In the genomic region with DNA sequence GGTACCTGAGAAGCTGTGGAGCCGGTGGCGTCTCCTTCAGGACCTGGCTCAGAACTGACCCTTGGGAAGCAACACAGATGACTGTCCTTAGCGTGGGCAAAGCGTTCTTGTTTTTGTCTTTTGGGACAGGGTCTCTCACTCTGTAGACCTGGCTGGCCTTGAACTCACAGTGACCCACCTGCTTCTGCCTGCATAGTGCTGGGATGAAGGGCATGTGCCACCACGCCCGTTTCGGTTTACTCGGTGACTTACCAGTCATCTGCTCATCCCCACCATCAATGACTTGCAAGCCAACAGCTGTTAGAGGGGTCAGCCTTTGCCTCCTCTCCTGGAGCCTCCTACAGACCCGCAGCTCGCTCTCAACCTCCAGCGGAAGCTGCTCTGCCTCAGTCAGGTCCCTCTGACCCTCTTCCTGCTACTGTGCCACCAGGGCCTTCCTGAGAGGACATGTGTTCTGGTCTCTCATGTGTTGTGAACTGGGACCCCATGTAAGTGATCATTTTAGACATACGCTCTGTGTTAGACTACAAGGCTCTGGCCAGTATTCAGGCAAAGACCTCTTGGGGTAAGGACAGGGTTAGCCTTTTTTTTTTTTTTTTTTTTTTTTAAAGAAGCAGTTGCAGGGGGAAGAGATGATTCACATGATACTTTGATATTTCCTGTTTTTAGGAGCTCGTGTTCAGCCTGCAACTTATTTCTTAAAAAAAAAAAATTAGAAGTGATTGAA, we compare ENCODE assay signal across 12 mouse cellular contexts.
DNase-seq lines count a peak whose midpoint lies in the region; ATAC-seq and TF ChIP-seq lines count a peak whose summit lies in the region.
"Had no signal": no experiment of that assay in that cellular context is flagged by ENCODE, and none has a peak within 500 bp of the region (broad histone marks: within the 10 kb centered on the region; RNA-seq: fewer than 3 reads in every experiment).

No protein-coding gene starts in this region.

- TF ChIP-seq EP300 in stomach, postnatal 0 days (optimal IDR thresholded peaks at IDR 0.05), result no peak

- H3K9me3 ChIP-seq in hindbrain, embryonic 13.5 days, result no peaks in the 10 kb centered on the region
- H3K9me3 ChIP-seq in hindbrain, embryonic 12.5 days (replicated peaks), result no peaks in the 10 kb centered on the region
- no peaks in the 10 kb centered on the region for H3K9me3 ChIP-seq in midbrain, embryonic 15.5 days
- H3K9me3 ChIP-seq in midbrain, embryonic 14.5 days (ENCODE audit: control insufficient read depth, low read length), result no peaks in the 10 kb centered on the region
- no peaks in the 10 kb centered on the region for H3K9me3 ChIP-seq in stomach, postnatal 0 days (ENCODE audit: control insufficient read depth, low read length)
- H3K9me3 ChIP-seq: embryonic facial prominence, embryonic 15.5 days; limb, embryonic 15.5 days; lung, embryonic 15.5 days had no signal

- no peak for ATAC-seq in hindbrain, embryonic 13.5 days (ENCODE audit: low FRiP score)
- no peak for ATAC-seq in hindbrain, embryonic 12.5 days (ENCODE audit: low FRiP score)
- ATAC-seq in midbrain, embryonic 15.5 days (replicated peaks), result no peak
- no peak for ATAC-seq in midbrain, embryonic 14.5 days (ENCODE audit: low FRiP score, low TSS enrichment)
- ATAC-seq in stomach, postnatal 0 days (ENCODE audit: low FRiP score, low TSS enrichment), result no peak
- ATAC-seq: activated CD4-positive, CD25-positive, alpha-beta regulatory T cell, adult 4 months; intestine, embryonic 16.5 days had no signal

- no peak for DNase-seq in midbrain, embryonic 14.5 days
- DNase-seq in stomach, postnatal 0 days (ENCODE audit: low spot score), result no peak
- DNase-seq in frontal cortex, adult 2 months (ENCODE audit: extremely low spot score in 1 of 2, low spot score in 1 of 2), result no peak

- no peak overlapping the region for H3K27ac ChIP-seq in hindbrain, embryonic 13.5 days
- H3K27ac ChIP-seq in hindbrain, embryonic 12.5 days, result no peak overlapping the region
- H3K27ac ChIP-seq in midbrain, embryonic 15.5 days, result no peak overlapping the region
- H3K27ac ChIP-seq in midbrain, embryonic 14.5 days (replicated peaks; ENCODE audit: low read depth, low read length), result no peak overlapping the region
- peak overlapping the region; percentile 12; the same call in 1 of the 2 replicates for H3K27ac ChIP-seq in embryonic fibroblast, embryonic 13.5 days (ENCODE audit: insufficient read depth, low read length)
- H3K27ac ChIP-seq in stomach, postnatal 0 days (replicated peaks), result 0 out of 2 replicates have a peak overlapping the region, but pooled peaks have one; percentile 4
- H3K27ac ChIP-seq: limb, embryonic 15.5 days; lung, embryonic 15.5 days had no signal

- no peak for TF ChIP-seq POLR2A in embryonic fibroblast, embryonic 13.5 days (IDR thresholded peaks at IDR 0.05; ENCODE audit: low read depth, low read length)

- H3K4me3 ChIP-seq in hindbrain, embryonic 13.5 days, result no peak overlapping the region
- H3K4me3 ChIP-seq in hindbrain, embryonic 12.5 days, result no peak overlapping the region
- H3K4me3 ChIP-seq in midbrain, embryonic 15.5 days, result no peak overlapping the region
- H3K4me3 ChIP-seq in midbrain, embryonic 14.5 days (replicated peaks; ENCODE audit: low read depth, low read length), result no peak overlapping the region
- H3K4me3 ChIP-seq in embryonic fibroblast, embryonic 13.5 days (ENCODE audit: insufficient read depth, low read length), result no peak overlapping the region
- no peak overlapping the region for H3K4me3 ChIP-seq in stomach, postnatal 0 days (ENCODE audit: low read depth, low read length)
- H3K4me3 ChIP-seq: embryonic facial prominence, embryonic 15.5 days; limb, embryonic 15.5 days; lung, embryonic 15.5 days had no signal

- no peaks in the 10 kb centered on the region for H3K36me3 ChIP-seq in hindbrain, embryonic 13.5 days
- no peaks in the 10 kb centered on the region for H3K36me3 ChIP-seq in hindbrain, embryonic 12.5 days
- H3K36me3 ChIP-seq in midbrain, embryonic 15.5 days (replicated peaks), result no peaks in the 10 kb centered on the region
- H3K36me3 ChIP-seq in midbrain, embryonic 14.5 days (ENCODE audit: control insufficient read depth, insufficient read depth, low read length), result no peaks in the 10 kb centered on the region
- H3K36me3 ChIP-seq in stomach, postnatal 0 days (ENCODE audit: control insufficient read depth, insufficient read depth, low read length), result no peaks in the 10 kb centered on the region
- H3K36me3 ChIP-seq: embryonic facial prominence, embryonic 15.5 days; limb, embryonic 15.5 days; lung, embryonic 15.5 days had no signal

- H3K27me3 ChIP-seq in hindbrain, embryonic 13.5 days, result peaks cover 24% of the 10 kb centered on the region
- peaks cover 25% of the 10 kb centered on the region for H3K27me3 ChIP-seq in hindbrain, embryonic 12.5 days
- H3K27me3 ChIP-seq in midbrain, embryonic 15.5 days (replicated peaks), result peaks cover 14% of the 10 kb centered on the region; the same call in 1 of the 2 replicates
- H3K27me3 ChIP-seq in midbrain, embryonic 14.5 days (ENCODE audit: control insufficient read depth, insufficient read depth, low read length), result peaks cover 17% of the 10 kb centered on the region; the same call in 1 of the 2 replicates
- no peaks in the 10 kb centered on the region for H3K27me3 ChIP-seq in stomach, postnatal 0 days (ENCODE audit: control insufficient read depth, insufficient read depth, low read length)

- TF ChIP-seq CTCF in embryonic fibroblast, embryonic 13.5 days (IDR thresholded peaks at IDR 0.05; ENCODE audit: borderline replicate concordance, insufficient read depth, low read length), result no peak
- no peak for TF ChIP-seq CTCF in stomach, postnatal 0 days (IDR thresholded peaks at IDR 0.05; ENCODE audit: low read depth)

- peaks cover 60% of the 10 kb centered on the region for H3K4me1 ChIP-seq in hindbrain, embryonic 13.5 days (replicated peaks)
- peaks cover 40% of the 10 kb centered on the region for H3K4me1 ChIP-seq in hindbrain, embryonic 12.5 days
- peaks cover 42% of the 10 kb centered on the region for H3K4me1 ChIP-seq in midbrain, embryonic 15.5 days
- peaks cover 21% of the 10 kb centered on the region for H3K4me1 ChIP-seq in midbrain, embryonic 14.5 days (ENCODE audit: control insufficient read depth, insufficient read depth, low read length)
- peaks cover 18% of the 10 kb centered on the region for H3K4me1 ChIP-seq in embryonic fibroblast, embryonic 13.5 days (ENCODE audit: control insufficient read depth, insufficient read depth, low read length)
- 0 out of 2 replicates have a peak, but pooled peaks cover 6% of the 10 kb centered on the region for H3K4me1 ChIP-seq in stomach, postnatal 0 days (replicated peaks; ENCODE audit: control insufficient read depth, insufficient read depth)

- 0 out of 2 replicates have a peak overlapping the region, but pooled peaks have one; percentile 60 for H3K9ac ChIP-seq in hindbrain, embryonic 13.5 days
- H3K9ac ChIP-seq in hindbrain, embryonic 12.5 days, result no peak overlapping the region
- H3K9ac ChIP-seq in midbrain, embryonic 15.5 days, result no peak overlapping the region
- H3K9ac ChIP-seq in midbrain, embryonic 14.5 days (replicated peaks; ENCODE audit: low read length), result no peak overlapping the region
- H3K9ac ChIP-seq in stomach, postnatal 0 days (ENCODE audit: low read length), result no peak overlapping the region
- H3K9ac ChIP-seq: embryonic facial prominence, embryonic 15.5 days; limb, embryonic 15.5 days; lung, embryonic 15.5 days had no signal

- peak overlapping the region; percentile 97; the same call in 1 of the 2 replicates for H3K4me2 ChIP-seq in hindbrain, embryonic 13.5 days
- no peak overlapping the region for H3K4me2 ChIP-seq in hindbrain, embryonic 12.5 days (replicated peaks)
- peak overlapping the region; percentile 95; the same call in 1 of the 2 replicates for H3K4me2 ChIP-seq in midbrain, embryonic 15.5 days
- H3K4me2 ChIP-seq in midbrain, embryonic 14.5 days (ENCODE audit: low read length), result no peak overlapping the region
- no peak overlapping the region for H3K4me2 ChIP-seq in stomach, postnatal 0 days (replicated peaks; ENCODE audit: low read depth)
- H3K4me2 ChIP-seq: limb, embryonic 15.5 days had no signal

- 92% methylated on average over 13 of the region's 13 CpGs for WGBS in hindbrain, embryonic 13.5 days
- 92% methylated on average over 13 of the region's 13 CpGs for WGBS in hindbrain, embryonic 12.5 days
- WGBS in midbrain, embryonic 15.5 days, result 93% methylated on average over 13 of the region's 13 CpGs
- WGBS in midbrain, embryonic 14.5 days, result 94% methylated on average over 13 of the region's 13 CpGs
- WGBS in stomach, postnatal 0 days, result 82% methylated on average over 13 of the region's 13 CpGs

Comparison
In these comparisons a context has a peak if more than half of its experiments do, and no peak if none do; other contexts are left out.
1. H3K4me2 ChIP-seq: peak in hindbrain, embryonic 13.5 days (single experiment) and midbrain, embryonic 15.5 days (single experiment); none in hindbrain, embryonic 12.5 days (single experiment), midbrain, embryonic 14.5 days (single experiment) and stomach, postnatal 0 days (single experiment).
2. H3K27ac ChIP-seq: peak in embryonic fibroblast, embryonic 13.5 days (single experiment) and stomach, postnatal 0 days (single experiment); none in hindbrain, embryonic 13.5 days (single experiment), hindbrain, embryonic 12.5 days (single experiment), midbrain, embryonic 15.5 days (single experiment) and midbrain, embryonic 14.5 days (single experiment).